Mouse (Mus musculus) limb, embryonic 11.5 days (tissue): ENCODE data around the gene Tspan14. TPM values are rescaled to one million over a fixed set of nuclear protein-coding genes. Genes with fewer than 3 reads are reported as not detected.

Experiments used
- ATAC-seq: fragments of 200-750 bp; cut with Nextera tagmentation; 2 replicates; pipeline ENCODE4 v1.8.0; 2017; ENCODE audit warnings: low read depth; ENCODE audit not compliant: insufficient number of reproducible peaks, low FRiP score, low TSS enrichment
- DNase-seq: peaks from one replicate; pipeline ENCODE4 v3.0.0-alpha.2; 2015; ENCODE audit warnings: low spot score
- H3K27ac ChIP-seq: fragments of 300-500 bp; sonication (generic); replicated peaks from 2 replicates; pipeline ENCODE4 v1.5.1; 2014; ENCODE audit warnings: low read depth, mild to moderate bottlenecking, low read length
- H3K27me3 ChIP-seq: fragments of 300-500 bp; sonication (generic); 2 replicates; pipeline ENCODE4 v1.6.1; 2014; ENCODE audit warnings: mild to moderate bottlenecking, low read length, mixed read lengths; ENCODE audit not compliant: control insufficient read depth, insufficient read depth
- H3K36me3 ChIP-seq: fragments of 300-500 bp; sonication (generic); 2 replicates; pipeline ENCODE4 v1.6.1; 2014; ENCODE audit warnings: mild to moderate bottlenecking, low read length, moderate library complexity, mixed read lengths; ENCODE audit not compliant: control insufficient read depth, insufficient read depth
- H3K4me1 ChIP-seq: fragments of 300-500 bp; sonication (generic); 2 replicates; pipeline ENCODE4 v1.6.1; 2014; ENCODE audit warnings: low read length, mixed read lengths; ENCODE audit not compliant: control insufficient read depth, insufficient read depth
- H3K4me2 ChIP-seq: fragments of 300-500 bp; sonication (generic); 2 replicates; pipeline ENCODE4 v1.6.1; 2014; ENCODE audit warnings: low read depth, mild to moderate bottlenecking, moderate library complexity; ENCODE audit not compliant: severe bottlenecking
- H3K4me3 ChIP-seq: fragments of 300-500 bp; sonication (generic); 2 replicates; pipeline ENCODE4 v1.5.1; 2014; ENCODE audit warnings: low read depth, low read length
- H3K9ac ChIP-seq: fragments of 300-500 bp; sonication (generic); 2 replicates; pipeline ENCODE4 v1.6.1; 2014; ENCODE audit warnings: mild to moderate bottlenecking, low read length
- H3K9me3 ChIP-seq: fragments of 300-500 bp; sonication (generic); 2 replicates; pipeline ENCODE4 v1.6.1; 2016; ENCODE audit warnings: low read length; ENCODE audit not compliant: control insufficient read depth
- WGBS: fragments of 180-500 bp; shearing (Covaris S2); extraction: QIAGEN DNeasy Blood & Tissue Kit; methylation state at CpG from one replicate; pipeline ENCODE4 v1.1.7; 2014; 5-methylcytosine and 5-hydroxymethylcytosine counted together
- polyA plus RNA-seq: library from polyadenylated mRNA; unstranded; fragments of >200 nt; fragmentation: Nextera tagmentation; extraction: Ambion mirVana; gene quantifications from 2 replicates; pipeline ENCODE4 v1.2.1, GENCODE M21; 2014

Tspan14 gene
- polyA plus RNA-seq, 1 experiment from 2014 or later, result 87.0 TPM

GRCm38 (mm10) chr14:41006263-41006662, 39.7 kb upstream of the Tspan14 start:
- Histone ChIP-seq H3K27ac (no peak overlapping the region), H3K4me1 (peaks cover 3% of the 10 kb centered on the region; the same call in 1 of the 2 replicates), H3K9me3 (no peaks in the 10 kb centered on the region), H3K27me3 (no peaks in the 10 kb centered on the region), H3K36me3 (no peaks in the 10 kb centered on the region), H3K9ac (no peak overlapping the region), H3K4me3 (no peak overlapping the region), H3K4me2 (no peak overlapping the region)
- WGBS, result 87% methylated on average over 10 of the region's 10 CpGs
- ATAC-seq (no peak), DNase-seq (no peak)

DNA sequence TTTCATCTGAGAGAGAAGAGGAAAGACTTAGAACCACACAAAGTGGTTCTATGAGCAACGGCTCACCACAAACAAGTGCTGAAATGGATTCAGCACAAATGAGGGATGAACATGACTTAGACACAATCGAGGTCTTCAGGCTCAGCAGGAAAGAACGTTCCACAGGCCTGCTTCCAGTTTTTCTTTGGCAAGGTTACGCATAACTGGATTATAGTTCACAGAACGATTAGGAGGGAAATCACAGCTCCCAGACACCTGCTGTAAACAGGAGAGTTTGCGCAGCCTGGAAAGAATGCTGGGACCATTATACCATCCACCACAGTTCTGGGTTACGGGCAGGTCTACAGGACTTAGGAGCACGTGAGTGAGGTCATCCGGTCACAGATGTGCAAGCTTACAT, 39.1 kb upstream of the Tspan14 start:
- Histone ChIP-seq H3K4me1 (peaks cover 4% of the 10 kb centered on the region; the same call in 1 of the 2 replicates), H3K27ac (no peak overlapping the region), H3K36me3 (no peaks in the 10 kb centered on the region), H3K9me3 (no peaks in the 10 kb centered on the region), H3K27me3 (no peaks in the 10 kb centered on the region), H3K4me2 (no peak overlapping the region), H3K9ac (no peak overlapping the region), H3K4me3 (no peak overlapping the region)
- ATAC-seq (no peak), DNase-seq (no peak)
- 91% methylated on average over 9 of the region's 9 CpGs for WGBS

DNA sequence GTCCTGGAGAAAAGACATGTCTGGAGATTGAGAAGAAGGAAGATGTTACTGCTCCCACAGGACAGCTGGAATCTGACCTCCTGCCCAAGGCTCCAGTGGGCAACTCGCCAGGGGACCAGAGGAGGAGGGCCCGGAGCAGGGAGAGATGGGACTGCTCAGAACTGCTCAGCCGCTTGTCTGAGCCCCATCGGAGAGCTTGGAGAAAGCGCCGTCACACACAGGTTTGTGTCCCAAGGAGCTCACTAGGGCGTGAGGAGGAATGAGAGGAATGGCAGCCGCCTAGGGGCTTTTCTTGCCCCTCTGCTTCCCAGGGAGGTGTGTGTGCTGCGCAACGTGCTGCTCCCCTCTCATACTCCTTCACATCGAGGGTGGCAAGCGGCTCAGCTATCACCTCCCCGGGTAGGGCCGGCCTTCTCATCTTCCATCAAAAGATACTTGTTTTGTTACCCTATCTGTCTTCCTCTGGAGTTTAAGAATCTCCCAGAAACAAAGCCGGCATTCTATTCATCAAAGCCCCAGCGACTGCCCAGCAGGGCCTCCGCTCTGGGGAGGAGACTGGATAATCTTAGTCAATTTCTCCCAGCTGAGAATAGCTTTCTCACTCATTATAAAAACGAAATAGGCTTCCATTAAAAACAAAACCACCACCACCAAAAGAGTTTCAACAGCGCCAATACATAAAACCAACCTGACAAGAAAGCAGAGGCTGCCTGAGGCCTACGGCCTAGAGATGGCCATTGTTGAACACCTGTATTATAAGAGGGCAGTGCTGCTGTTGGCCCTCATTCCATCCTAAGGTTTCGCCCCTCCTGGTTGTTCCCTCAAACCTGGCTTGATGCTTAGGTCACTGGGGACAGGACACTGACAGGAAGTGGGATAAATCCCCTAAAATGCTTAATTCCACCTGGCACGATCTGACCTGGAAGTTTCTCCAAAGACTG, 37.9 kb upstream of the Tspan14 start:
- Histone ChIP-seq H3K27me3 (no peaks in the 10 kb centered on the region), H3K4me1 (peaks cover 5% of the 10 kb centered on the region; the same call in 1 of the 2 replicates), H3K9me3 (no peaks in the 10 kb centered on the region), H3K4me3 (no peak overlapping the region), H3K27ac (no peak overlapping the region), H3K36me3 (no peaks in the 10 kb centered on the region), H3K9ac (no peak overlapping the region), H3K4me2 (no peak overlapping the region)
- ATAC-seq (no peak), DNase-seq (no peak)
- 26% methylated on average over 22 of the region's 22 CpGs for WGBS

- no peak overlapping the region for H3K4me3 ChIP-seq
- no peak for DNase-seq
- 78% methylated on average over 5 of the region's 5 CpGs for WGBS
Measured at GRCm38 (mm10) chr14:41001576-41001975, 35.0 kb upstream of the Tspan14 start.

GRCm38 (mm10) chr14:41000801-41001200, 34.2 kb upstream of the Tspan14 start:
- no peak overlapping the region for H3K27ac ChIP-seq
- ATAC-seq (no peak), DNase-seq (no peak)

More at GRCm38 (mm10) chr14:41001576-41001975, 35.0 kb upstream of the Tspan14 start:
- Histone ChIP-seq H3K4me2 (no peak overlapping the region), H3K27ac (no peak overlapping the region), H3K27me3 (no peaks in the 10 kb centered on the region), H3K4me1 (peaks cover 5% of the 10 kb centered on the region; the same call in 1 of the 2 replicates), H3K36me3 (no peaks in the 10 kb centered on the region; the same call in 1 of the 2 replicates), H3K9me3 (no peaks in the 10 kb centered on the region), H3K9ac (no peak overlapping the region)
- ATAC-seq, result no peak

DNA sequence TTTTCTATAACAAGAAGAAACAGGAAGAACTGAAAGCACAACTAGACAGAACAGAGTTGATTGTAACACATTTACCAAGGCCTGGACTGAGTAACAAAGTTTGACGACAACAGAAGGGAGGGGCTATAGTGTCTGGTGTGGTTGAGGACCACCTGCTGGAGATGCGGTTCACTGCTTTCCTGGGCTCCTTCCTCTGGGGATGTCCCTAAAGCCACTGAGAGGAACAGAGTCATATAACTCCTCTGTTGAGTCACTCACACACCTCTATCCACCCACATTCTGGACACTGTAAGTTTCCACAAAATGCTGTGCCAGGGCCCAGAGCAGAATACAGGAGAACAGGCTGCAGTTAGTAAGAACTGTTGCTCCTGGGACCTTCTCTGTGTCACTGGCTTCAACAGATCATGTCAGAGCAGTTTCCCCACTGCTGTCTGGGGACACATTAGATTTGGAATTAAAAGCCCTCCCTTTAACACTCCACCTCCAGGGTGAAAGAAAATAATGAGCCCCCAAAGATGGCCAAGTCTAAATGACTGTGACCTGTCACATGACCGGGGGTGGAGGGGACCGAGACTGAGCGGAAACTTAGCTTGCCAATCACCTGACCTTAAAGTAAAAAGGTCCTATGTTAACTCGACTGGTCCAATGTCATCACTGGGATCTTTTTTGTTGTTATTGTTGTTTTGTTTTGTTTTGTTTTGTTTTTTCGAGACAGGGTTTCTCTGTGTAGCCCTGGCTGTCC, 33.5 kb upstream of the Tspan14 start:
- H3K4me2 ChIP-seq, result no peak overlapping the region
- no peak for ATAC-seq
- H3K9me3 ChIP-seq, result no peaks in the 10 kb centered on the region
- H3K4me1 ChIP-seq, result peaks cover 5% of the 10 kb centered on the region; the same call in 1 of the 2 replicates
- WGBS, result 85% methylated on average over 7 of the region's 7 CpGs
- no peak for DNase-seq
- no peak overlapping the region for H3K4me3 ChIP-seq
- H3K36me3 ChIP-seq, result no peaks in the 10 kb centered on the region; the same call in 1 of the 2 replicates
- no peaks in the 10 kb centered on the region for H3K27me3 ChIP-seq
- H3K9ac ChIP-seq, result no peak overlapping the region
- H3K27ac ChIP-seq, result no peak overlapping the region

More at GRCm38 (mm10) chr14:41000801-41001200, 34.2 kb upstream of the Tspan14 start:
- Histone ChIP-seq H3K9me3 (no peaks in the 10 kb centered on the region), H3K4me1 (peaks cover 5% of the 10 kb centered on the region; the same call in 1 of the 2 replicates), H3K27me3 (no peaks in the 10 kb centered on the region), H3K36me3 (no peaks in the 10 kb centered on the region; the same call in 1 of the 2 replicates), H3K4me2 (no peak overlapping the region), H3K9ac (no peak overlapping the region), H3K4me3 (no peak overlapping the region)
- WGBS, result 12% methylated on average over 4 of the region's 4 CpGs

DNA sequence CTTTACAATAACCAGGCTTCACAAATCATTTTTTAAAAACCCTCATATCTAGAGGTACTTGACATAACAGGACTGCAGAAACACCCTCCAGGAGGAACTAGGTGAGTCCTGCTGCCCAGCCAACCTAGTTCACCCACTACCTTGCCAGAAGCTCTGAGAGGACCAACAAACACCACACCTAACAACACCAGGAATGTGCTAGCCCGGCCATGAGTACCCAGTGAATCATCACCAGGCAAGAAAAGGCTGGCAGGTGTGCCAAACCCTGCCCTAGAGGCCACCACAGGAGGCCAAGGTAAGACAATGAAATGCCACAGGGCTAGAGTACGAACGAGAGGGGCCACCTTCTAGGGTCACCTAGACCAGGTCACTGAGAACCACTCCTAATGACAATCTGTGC, 29.6 kb upstream of the Tspan14 start:
- Histone ChIP-seq H3K9ac (no peak overlapping the region), H3K27me3 (no peaks in the 10 kb centered on the region), H3K4me2 (no peak overlapping the region), H3K4me1 (0 out of 2 replicates have a peak, but pooled peaks cover 3% of the 10 kb centered on the region), H3K4me3 (no peak overlapping the region), H3K36me3 (no peaks in the 10 kb centered on the region; the same call in 1 of the 2 replicates), H3K9me3 (no peaks in the 10 kb centered on the region), H3K27ac (no peak overlapping the region)
- 84% methylated on average over 3 of the region's 3 CpGs for WGBS
- ATAC-seq, result no peak
- DNase-seq, result no peak

DNA sequence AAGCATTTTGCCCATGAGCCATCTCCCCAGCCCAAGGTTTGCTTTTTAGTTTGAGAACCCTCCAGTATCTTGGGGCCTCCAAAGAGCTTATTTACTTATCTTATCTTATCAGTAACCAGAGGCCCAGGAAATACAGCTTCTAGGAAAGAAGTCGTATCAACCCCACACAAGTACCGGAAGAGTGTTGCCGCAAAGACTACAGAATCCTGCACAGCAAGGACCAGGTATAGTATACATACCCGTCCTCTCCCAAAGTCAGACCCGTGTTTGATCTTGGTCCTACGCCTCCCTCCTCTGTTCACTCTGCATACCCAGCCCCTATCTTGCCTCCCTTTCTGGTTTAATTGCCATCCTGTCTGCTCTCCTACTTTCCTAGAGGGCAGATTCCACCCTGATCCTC, 25.9 kb upstream of the Tspan14 start:
- H3K4me2 ChIP-seq, result no peak overlapping the region
- H3K27ac ChIP-seq, result no peak overlapping the region
- no peak overlapping the region for H3K9ac ChIP-seq
- H3K27me3 ChIP-seq, result no peaks in the 10 kb centered on the region
- DNase-seq (no peak), ATAC-seq (no peak)
- H3K36me3 ChIP-seq, result no peaks in the 10 kb centered on the region
- no peak overlapping the region for H3K4me3 ChIP-seq
- 75% methylated on average over 6 of the region's 6 CpGs for WGBS
- H3K4me1 ChIP-seq, result no peaks in the 10 kb centered on the region
- H3K9me3 ChIP-seq, result no peaks in the 10 kb centered on the region
